Mouse (Mus musculus) thymus, postnatal 10 days (tissue): ENCODE measurements around the gene Timm29.

Experiments used
- DNase-seq, 2 experiments: peaks; one replicate each; pipeline ENCODE4 v3.0.0; 2021; ENCODE audit warnings: low spot score in 2 of 2

The Timm29 gene

GRCm38 (mm10) chr9:21592703-21593121 is at the start of gene Timm29, which contains the start of gene Yipf2:
Gene Timm29 (plus strand): TSS chr9:21592722.
Gene Yipf2 (minus strand): TSS chr9:21592828.
- peak; percentile 83 to 89 for DNase-seq

GRCm38 (mm10) chr9:21545351-21545915 is 47.1 kb upstream of the Timm29 start:
- DNase-seq: no peak

GRCm38 (mm10) chr9:21545916-21546788 is 46.4 kb upstream of the Timm29 start:
- DNase-seq: peak; percentile 99 to 100

GRCm38 (mm10) chr9:21546789-21547074 is 45.8 kb upstream of the Timm29 start, which contains the start of gene Carm1:
Gene Carm1 (plus strand): TSS chr9:21546894.
- DNase-seq: peak; percentile 61 to 65

- peak; percentile 47 to 51 for DNase-seq
Measured at GRCm38 (mm10) chr9:21547075-21547941, 45.2 kb upstream of the Timm29 start.

- DNase-seq: no peak
Measured at GRCm38 (mm10) chr9:21551049-21551448, 41.5 kb upstream of the Timm29 start.

- DNase-seq: no peak
Measured at GRCm38 (mm10) chr9:21553607-21554273, 38.8 kb upstream of the Timm29 start.

GRCm38 (mm10) chr9:21555198-21555742 is 37.3 kb upstream of the Timm29 start:
- DNase-seq: no peak

GRCm38 (mm10) chr9:21556996-21557395 is 35.5 kb upstream of the Timm29 start:
- DNase-seq: no peak

- no peak for DNase-seq
Measured at GRCm38 (mm10) chr9:21557556-21557955, 35.0 kb upstream of the Timm29 start.

GRCm38 (mm10) chr9:21558366-21558765 is 34.2 kb upstream of the Timm29 start:
- no peak for DNase-seq

GRCm38 (mm10) chr9:21559151-21559550 is 33.4 kb upstream of the Timm29 start:
- no peak for DNase-seq

- DNase-seq: no peak
Measured at GRCm38 (mm10) chr9:21564420-21564819, 28.1 kb upstream of the Timm29 start.

GRCm38 (mm10) chr9:21565004-21565586 is 27.4 kb upstream of the Timm29 start:
- DNase-seq: no peak

- DNase-seq: no peak
Measured at GRCm38 (mm10) chr9:21566538-21566937, 26.0 kb upstream of the Timm29 start.

GRCm38 (mm10) chr9:21567051-21567450 is 25.5 kb upstream of the Timm29 start:
- no peak for DNase-seq

- DNase-seq: no peak
Measured at GRCm38 (mm10) chr9:21568657-21569255, 23.8 kb upstream of the Timm29 start.

GRCm38 (mm10) chr9:21574012-21574801 is 18.3 kb upstream of the Timm29 start:
- no peak for DNase-seq

- DNase-seq: no peak
Measured at GRCm38 (mm10) chr9:21575253-21575652, 17.3 kb upstream of the Timm29 start.

GRCm38 (mm10) chr9:21576286-21576685 is 16.2 kb upstream of the Timm29 start:
- no peak for DNase-seq
